Comparison of ENCODE assay signal across 8 mouse cellular contexts in genomic region chr3:119782946-119783701, GRCm38 (mm10). TPM values are rescaled to one million over a fixed set of nuclear protein-coding genes. Genes with fewer than 3 reads are reported as not detected.
DNase-seq lines count a peak whose midpoint lies in the region; ATAC-seq and TF ChIP-seq lines count a peak whose summit lies in the region.

No protein-coding gene starts in this region.

- peak; percentile 94 for DNase-seq in brain, embryonic 14.5 days (ENCODE audit: low read depth)
- peak; percentile 77 for DNase-seq in liver
- DNase-seq in monocyte, adult 2 months (ENCODE audit: low read depth in 1 of 2, low spot score in 2 of 2): peak; percentile 22 to 68
- DNase-seq in spleen, postnatal 14 days (ENCODE audit: low spot score in 2 of 2): peak; percentile 59 to 74

- peaks cover 39% of the 10 kb centered on the region for H3K79me3 ChIP-seq in C2C12 (ENCODE audit: low read depth)

- H3K4me1 ChIP-seq in heart, embryonic 11.5 days (ENCODE audit: control insufficient read depth, insufficient read depth, low read length): peaks cover 8% of the 10 kb centered on the region
- peaks cover 17% of the 10 kb centered on the region for H3K4me1 ChIP-seq in kidney, embryonic 15.5 days

- H3K79me2 ChIP-seq in C2C12 (ENCODE audit: control insufficient read depth, insufficient read depth): peaks cover 47% of the 10 kb centered on the region

- TF ChIP-seq POLR2A in brain, embryonic 14.5 days (IDR thresholded peaks at IDR 0.05; ENCODE audit: borderline replicate concordance, extremely low read depth, insufficient read depth, insufficient read length, poor library complexity, severe bottlenecking): peak; percentile 40; the same call in 1 of the 2 replicates

- peak overlapping the region; percentile 63 for H3K4me3 ChIP-seq in C2C12 (ENCODE audit: insufficient read depth, poor library complexity, severe bottlenecking)
- peak overlapping the region; percentile 97 for H3K4me3 ChIP-seq in heart, embryonic 11.5 days (ENCODE audit: low read depth, low read length)
- H3K4me3 ChIP-seq in kidney, embryonic 15.5 days (replicated peaks): peak overlapping the region; percentile 91

- H3K9me3 ChIP-seq in heart, embryonic 11.5 days (replicated peaks; ENCODE audit: control insufficient read depth, low read length): no peaks in the 10 kb centered on the region
- H3K9me3 ChIP-seq in kidney, embryonic 15.5 days (replicated peaks): no peaks in the 10 kb centered on the region

- peak overlapping the region; percentile 96 for H3ac ChIP-seq in C2C12 (ENCODE audit: control insufficient read depth, insufficient read length, low read depth)

- H3K27ac ChIP-seq in heart, embryonic 11.5 days (ENCODE audit: low read depth, low read length): peak overlapping the region; percentile 97
- peak overlapping the region; percentile 97 for H3K27ac ChIP-seq in kidney, embryonic 15.5 days

- peak overlapping the region; percentile 77 for H3K4me2 ChIP-seq in heart, embryonic 11.5 days
- peak overlapping the region; percentile 62 for H3K4me2 ChIP-seq in kidney, embryonic 15.5 days

- peaks cover 20% of the 10 kb centered on the region for H3K36me3 ChIP-seq in C2C12 (ENCODE audit: control insufficient read depth, insufficient read depth)
- H3K36me3 ChIP-seq in heart, embryonic 11.5 days (ENCODE audit: control insufficient read depth, insufficient read depth, low read length): peaks cover 7% of the 10 kb centered on the region; the same call in 1 of the 2 replicates
- H3K36me3 ChIP-seq in kidney, embryonic 15.5 days: peaks cover 14% of the 10 kb centered on the region; the same call in 1 of the 2 replicates

- no peak for TF ChIP-seq CTCF in C2C12 (IDR thresholded peaks at IDR 0.05; ENCODE audit: control insufficient read depth, insufficient read depth, insufficient read length)
- TF ChIP-seq CTCF in brain, embryonic 14.5 days (IDR thresholded peaks at IDR 0.05; ENCODE audit: borderline replicate concordance, extremely low read depth, insufficient read depth, insufficient read length): no peak

- H3K9ac ChIP-seq in heart, embryonic 11.5 days (ENCODE audit: low read depth, low read length): peak overlapping the region; percentile 100
- H3K9ac ChIP-seq in kidney, embryonic 15.5 days: peak overlapping the region; percentile 99

- peak; percentile 83 for ATAC-seq in erythroblast, adult 5-6 weeks (replicated peaks; ENCODE audit: low FRiP score, poor library complexity, severe bottlenecking)
- peak; percentile 86 for ATAC-seq in heart, embryonic 11.5 days (replicated peaks; ENCODE audit: insufficient number of reproducible peaks, low FRiP score, low TSS enrichment)
- peak; percentile 94 for ATAC-seq in kidney, embryonic 15.5 days (replicated peaks; ENCODE audit: low FRiP score)

- WGBS in heart, embryonic 11.5 days (ENCODE audit: insufficient replicate concordance): under 1% methylated on average over 66 of the region's 89 CpGs
- under 1% methylated on average over 54 of the region's 89 CpGs for WGBS in kidney, embryonic 15.5 days

- no peaks in the 10 kb centered on the region for H3K27me3 ChIP-seq in C2C12 (ENCODE audit: control insufficient read depth, insufficient read depth, insufficient read length)
- no peaks in the 10 kb centered on the region for H3K27me3 ChIP-seq in heart, embryonic 11.5 days (ENCODE audit: control insufficient read depth, insufficient read depth, low read length)
- H3K27me3 ChIP-seq in kidney, embryonic 15.5 days: no peaks in the 10 kb centered on the region

TF ChIP-seq in C2C12, 6 proteins besides CTCF, POLR2A, EP300 and RAD21:
- TF ChIP-seq CEBPB (IDR thresholded peaks at IDR 0.05; ENCODE audit: low read depth) (no peak), MYOD1 (IDR thresholded peaks at IDR 0.05; ENCODE audit: control insufficient read depth, insufficient read length, low read depth) (no peak), MYOG (IDR thresholded peaks at IDR 0.05; ENCODE audit: control insufficient read depth, extremely low read depth, insufficient read length) (no peak)

RNA-seq across cellular contexts. Expression of gene Ptbp2, which starts 1.1 kb away (rescaled TPM):
- 11.8 TPM for polyA plus RNA-seq in C2C12 (2012; fragmentation: generic; extraction: Trizol)
- polyA plus RNA-seq in brain, embryonic 14.5 days (2012; rRNA removed): 241 and 264 TPM in 2 replicates
- 16.1 and 24.4 TPM in 2 replicates for total RNA-seq in erythroblast, adult 5-6 weeks (2015; ENCODE audit: low replicate concordance)
- 21.4 and 21.5 TPM in 2 replicates for total RNA-seq in erythroblast, adult 5-6 weeks (2017; ENCODE audit: low replicate concordance)
- 67.3 and 82.4 TPM in 2 replicates for polyA plus RNA-seq in heart, embryonic 11.5 days (2014; fragmentation: Nextera tagmentation; extraction: Ambion mirVana)
- 62.2 and 70.4 TPM in 2 replicates for polyA plus RNA-seq in kidney, embryonic 15.5 days (2015; fragmentation: Nextera tagmentation; extraction: Ambion mirVana)

Comparison
In these comparisons a context has a peak if more than half of its experiments do, and no peak if none do; other contexts are left out.
1. Peak in every context shown above with its lines: DNase-seq, ATAC-seq, H3K4me3 ChIP-seq and H3K27ac ChIP-seq.